Mouse (Mus musculus) lung, postnatal 0 days (tissue): ENCODE measurements around the gene Nrxn1.

Experiments used
- CTCF ChIP-seq: IDR thresholded peaks from 2 replicates; pipeline ENCODE4 v1.5.1; 2016; ENCODE audit warnings: antibody characterized with exemption, mild to moderate bottlenecking
- EP300 ChIP-seq: IDR thresholded peaks from 2 replicates; pipeline ENCODE4 v1.6.1; 2016; ENCODE audit warnings: antibody characterized with exemption, mild to moderate bottlenecking, control low read depth

DNA sequence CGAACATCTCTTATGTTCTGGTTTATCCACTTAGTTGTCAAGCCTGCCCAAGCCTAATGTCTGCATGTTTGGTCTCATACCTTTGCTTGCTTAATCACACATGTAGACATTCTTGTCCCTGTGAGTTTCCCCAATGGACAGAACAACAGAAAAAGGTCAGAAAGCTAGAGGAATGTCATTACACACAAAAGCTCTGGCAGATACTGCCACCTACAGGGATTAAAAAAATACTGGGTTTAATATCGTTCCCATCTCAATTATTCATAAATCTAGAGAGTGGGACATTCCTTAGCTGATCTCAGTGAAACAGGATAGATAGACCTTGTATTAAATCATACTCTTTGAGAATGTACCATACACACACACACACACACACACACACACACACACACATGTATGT, 823.7 kb downstream of the Nrxn1 start:
- TF ChIP-seq EP300, result no peak
- TF ChIP-seq CTCF, result no peak
